Mouse (Mus musculus) liver, adult 2 months (tissue): ENCODE data around the gene Sp1. TPM values are rescaled to one million over a fixed set of nuclear protein-coding genes. Genes with fewer than 3 reads are reported as not detected.

Experiments used
- DNase-seq: peaks from one replicate; pipeline ENCODE4 v3.0.0-alpha.2; 2011; ENCODE audit warnings: low read depth, low spot score; ENCODE audit errors: extremely low read depth
- H3K27ac ChIP-seq: fragments of 200-500 bp; replicated peaks from 2 replicates; pipeline ENCODE4 v1.5.1; 2012; ENCODE audit warnings: low read depth, mild to moderate bottlenecking, control low read depth, inconsistent platforms, low read length; ENCODE audit not compliant: insufficient read depth
- H3K27me3 ChIP-seq: fragments of 200-500 bp; 2 replicates; pipeline ENCODE4 v1.6.1; 2012; ENCODE audit warnings: mild to moderate bottlenecking, moderate library complexity, low read length, inconsistent platforms; ENCODE audit not compliant: control insufficient read depth, insufficient read depth
- H3K36me3 ChIP-seq: fragments of 200-500 bp; 2 replicates; pipeline ENCODE4 v1.6.1; 2012; ENCODE audit warnings: low read length, inconsistent platforms; ENCODE audit not compliant: control insufficient read depth, insufficient read depth
- H3K4me1 ChIP-seq: fragments of 200-500 bp; 2 replicates; pipeline ENCODE4 v1.6.1; 2011; ENCODE audit warnings: low read length; ENCODE audit not compliant: control insufficient read depth, insufficient read depth
- H3K4me3 ChIP-seq: fragments of 200-500 bp; 2 replicates; pipeline ENCODE4 v1.5.1; 2011; ENCODE audit warnings: low read depth, mild to moderate bottlenecking, control low read depth, low read length, moderate library complexity; ENCODE audit not compliant: insufficient read depth
- H3K79me2 ChIP-seq: fragments of 200-500 bp; 2 replicates; pipeline ENCODE4 v1.6.1; 2012; ENCODE audit warnings: inconsistent platforms, mild to moderate bottlenecking, low read length, moderate library complexity; ENCODE audit not compliant: control insufficient read depth, insufficient read depth
- H3K9ac ChIP-seq: fragments of 200-500 bp; 2 replicates; pipeline ENCODE4 v1.6.1; 2012; ENCODE audit warnings: low read depth, mild to moderate bottlenecking, control low read depth, inconsistent platforms, low read length
- CTCF ChIP-seq: fragments of 200-500 bp; IDR thresholded peaks from 2 replicates; pipeline ENCODE4 v1.5.1; 2011; ENCODE audit warnings: low read depth, low read length, control low read depth
- POLR2A ChIP-seq: fragments of 200-500 bp; IDR thresholded peaks from 2 replicates; pipeline ENCODE4 v1.6.1; 2011; ENCODE audit warnings: low read length, control low read depth; ENCODE audit not compliant: insufficient read depth; ENCODE audit errors: extremely low read depth
- WGBS: fragments of 180-500 bp; shearing (Covaris S2); methylation state at CpG from one replicate; pipeline ENCODE4 v1.1.7; 2018; 5-methylcytosine and 5-hydroxymethylcytosine counted together
- polyA plus RNA-seq: library from polyadenylated mRNA; depleted of rRNA; stranded (reverse); fragments of >200 nt; gene quantifications from 2 replicates; pipeline ENCODE4 v1.2.3, GENCODE M21; 2012
- total RNA-seq: library from RNA; depleted of rRNA; stranded (reverse); fragments of >200 nt; gene quantifications from 2 replicates; pipeline ENCODE4 v1.2.3, GENCODE M21; 2014

The Sp1 gene
- total and polyA plus RNA-seq, 2 experiments, result 7.3 to 16.7 TPM

GRCm38 (mm10) chr15:102432046-102432445 is 26.1 kb downstream of the Sp1 start:
- 78% methylated on average over 1 of the region's 1 CpGs for WGBS
- DNase-seq, result no peak
- Histone ChIP-seq H3K27me3 (no peaks in the 10 kb centered on the region), H3K36me3 (peaks cover 63% of the 10 kb centered on the region), H3K4me3 (no peak overlapping the region), H3K9ac (no peak overlapping the region), H3K79me2 (no peaks in the 10 kb centered on the region), H3K27ac (no peak overlapping the region), H3K4me1 (no peaks in the 10 kb centered on the region)
- no peak for TF ChIP-seq CTCF
- no peak for TF ChIP-seq POLR2A

- no peak for TF ChIP-seq POLR2A
- no peak for TF ChIP-seq CTCF
- 86% methylated on average over 4 of the region's 4 CpGs for WGBS
- H3K36me3 ChIP-seq, result peaks cover 56% of the 10 kb centered on the region
Measured at GRCm38 (mm10) chr15:102433173-102433572, 27.2 kb downstream of the Sp1 start.

GRCm38 (mm10) chr15:102442490-102442889 is 36.5 kb downstream of the Sp1 start:
- Histone ChIP-seq H3K27ac (no peak overlapping the region), H3K4me3 (no peak overlapping the region), H3K36me3 (no peaks in the 10 kb centered on the region), H3K79me2 (no peaks in the 10 kb centered on the region), H3K4me1 (0 out of 2 replicates have a peak, but pooled peaks cover 1% of the 10 kb centered on the region), H3K9ac (no peak overlapping the region), H3K27me3 (no peaks in the 10 kb centered on the region)
- TF ChIP-seq POLR2A, result no peak
- TF ChIP-seq CTCF, result peak; percentile 62
- WGBS, result 13% methylated on average over 2 of the region's 2 CpGs
- peak; percentile 93 for DNase-seq

More at GRCm38 (mm10) chr15:102433173-102433572, 27.2 kb downstream of the Sp1 start:
- Histone ChIP-seq H3K9ac (no peak overlapping the region), H3K4me1 (0 out of 2 replicates have a peak, but pooled peaks cover 1% of the 10 kb centered on the region), H3K79me2 (no peaks in the 10 kb centered on the region), H3K4me3 (no peak overlapping the region), H3K27ac (no peak overlapping the region), H3K27me3 (no peaks in the 10 kb centered on the region)
- DNase-seq, result no peak

GRCm38 (mm10) chr15:102445146-102445545 is 39.2 kb downstream of the Sp1 start, which contains the start of gene Amhr2:
Gene Amhr2 (plus strand): TSS chr15:102445367.
- no peak for DNase-seq
- H3K36me3 ChIP-seq, result no peaks in the 10 kb centered on the region
- 88% methylated on average over 8 of the region's 8 CpGs for WGBS
- no peaks in the 10 kb centered on the region for H3K27me3 ChIP-seq
- H3K79me2 ChIP-seq, result no peaks in the 10 kb centered on the region
- H3K27ac ChIP-seq, result no peak within 1 kb of the TSS
- no peak within 1 kb of the TSS for H3K4me3 ChIP-seq
- H3K4me1 ChIP-seq, result no peaks in the 10 kb centered on the region
- H3K9ac ChIP-seq, result no peak within 1 kb of the TSS
- TF ChIP-seq POLR2A (no peak), CTCF (no peak)

GRCm38 (mm10) chr15:102446448-102446847 is 40.5 kb downstream of the Sp1 start:
- Histone ChIP-seq H3K27ac (no peak overlapping the region), H3K27me3 (no peaks in the 10 kb centered on the region), H3K9ac (no peak overlapping the region), H3K79me2 (no peaks in the 10 kb centered on the region), H3K36me3 (no peaks in the 10 kb centered on the region), H3K4me1 (no peaks in the 10 kb centered on the region), H3K4me3 (no peak overlapping the region)
- no peak for DNase-seq
- 75% methylated on average over 5 of the region's 6 CpGs for WGBS
- no peak for TF ChIP-seq CTCF
- TF ChIP-seq POLR2A, result no peak

GRCm38 (mm10) chr15:102449366-102449765 is 43.4 kb downstream of the Sp1 start:
- H3K9ac ChIP-seq, result no peak overlapping the region
- H3K4me3 ChIP-seq, result no peak overlapping the region
- no peaks in the 10 kb centered on the region for H3K27me3 ChIP-seq
- TF ChIP-seq POLR2A (no peak), CTCF (no peak)
- H3K27ac ChIP-seq, result no peak overlapping the region
- 84% methylated on average over 8 of the region's 8 CpGs for WGBS
- H3K4me1 ChIP-seq, result no peaks in the 10 kb centered on the region
- no peaks in the 10 kb centered on the region for H3K36me3 ChIP-seq
- H3K79me2 ChIP-seq, result no peaks in the 10 kb centered on the region
- DNase-seq, result no peak
